Mouse (Mus musculus) liver (tissue): ENCODE measurements around the gene Atp2a1.
A peak's percentile ranks its signal among the peaks of the same experiment; 100 is the strongest.

Experiments
- DNase-seq: peaks from one replicate; pipeline ENCODE4 v3.0.0-alpha.2; 2020; ENCODE audit warnings: mixed read lengths

Atp2a1 gene

DNA sequence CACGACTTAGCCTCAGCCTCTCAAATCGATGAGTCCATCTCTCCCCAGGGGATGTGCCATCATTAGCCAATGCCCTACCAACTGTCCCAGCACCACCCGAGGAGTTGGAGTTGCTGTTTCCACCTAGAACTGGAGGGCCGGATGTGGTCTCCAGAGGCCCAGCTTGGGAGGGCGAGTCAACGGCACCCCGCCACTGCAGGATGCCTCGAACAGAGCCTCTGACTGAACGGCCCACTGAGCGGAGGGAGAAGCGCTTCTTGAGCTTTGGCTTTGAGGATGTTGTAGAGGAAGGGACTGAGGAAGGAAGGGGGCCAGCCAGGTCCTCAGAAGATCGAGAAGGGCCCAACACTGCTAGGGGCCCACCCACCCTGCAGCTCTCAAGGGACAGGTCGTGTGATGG lies 9.4 kb upstream of the Atp2a1 start:
- DNase-seq, result peak; percentile 39

DNA sequence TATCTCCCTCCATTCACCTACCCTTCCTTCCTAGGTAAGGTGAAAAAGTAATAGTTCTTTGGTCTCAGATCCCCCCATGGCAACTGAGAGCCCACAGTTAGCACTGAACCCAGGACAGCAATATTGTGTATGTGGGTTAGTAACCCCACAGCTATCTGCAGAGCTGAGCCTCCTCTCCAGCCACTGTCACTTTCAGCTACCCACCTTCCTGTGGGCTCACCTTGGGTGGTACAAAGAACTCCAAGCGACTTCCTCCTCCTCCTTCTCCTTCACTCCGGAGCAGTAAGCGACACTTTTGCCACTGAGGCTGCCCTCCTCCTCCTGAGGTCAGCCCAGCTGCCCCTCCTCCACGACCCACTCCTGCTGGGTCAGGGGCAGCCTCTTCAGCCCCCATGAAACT lies 8.9 kb upstream of the Atp2a1 start:
- no peak for DNase-seq

DNA sequence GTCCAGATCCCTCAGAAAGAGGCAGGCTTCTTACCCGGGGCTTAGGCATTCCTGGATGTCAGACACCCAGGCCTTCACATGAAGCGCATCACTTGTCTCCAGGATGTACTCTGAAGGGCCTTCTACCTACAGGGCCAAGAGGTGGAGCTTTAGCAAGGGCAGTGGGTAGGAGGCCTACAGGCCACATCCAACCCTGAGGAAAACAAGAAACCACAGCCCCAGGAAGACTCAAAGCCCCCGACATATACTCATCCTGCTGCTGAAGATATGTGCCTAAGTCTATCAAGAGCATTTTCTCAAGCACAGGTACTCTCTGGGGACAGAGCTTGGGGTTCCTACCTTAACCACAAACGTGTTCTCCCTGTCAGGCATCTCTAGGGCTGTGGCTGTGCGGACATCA lies 8.5 kb upstream of the Atp2a1 start:
- no peak for DNase-seq

DNA sequence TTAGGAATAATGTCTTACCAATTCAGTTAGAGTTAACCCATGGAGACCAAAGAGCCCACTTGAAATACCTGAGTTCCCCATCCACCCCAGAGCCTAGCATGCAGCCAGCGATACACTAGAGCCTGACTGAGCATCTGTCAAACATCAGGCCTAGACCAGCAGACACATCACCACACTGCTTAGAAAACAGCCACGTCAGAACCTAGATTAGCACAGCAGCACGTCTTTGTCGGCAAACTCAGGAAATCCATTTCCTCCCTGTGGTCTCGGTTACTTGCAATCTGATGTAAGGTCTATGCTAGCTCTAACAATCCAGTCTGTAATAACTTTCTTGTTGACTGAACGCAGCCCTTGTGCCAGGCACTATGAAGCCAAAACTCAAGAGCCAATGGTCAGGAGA lies 7.2 kb upstream of the Atp2a1 start:
- DNase-seq, result no peak

DNA sequence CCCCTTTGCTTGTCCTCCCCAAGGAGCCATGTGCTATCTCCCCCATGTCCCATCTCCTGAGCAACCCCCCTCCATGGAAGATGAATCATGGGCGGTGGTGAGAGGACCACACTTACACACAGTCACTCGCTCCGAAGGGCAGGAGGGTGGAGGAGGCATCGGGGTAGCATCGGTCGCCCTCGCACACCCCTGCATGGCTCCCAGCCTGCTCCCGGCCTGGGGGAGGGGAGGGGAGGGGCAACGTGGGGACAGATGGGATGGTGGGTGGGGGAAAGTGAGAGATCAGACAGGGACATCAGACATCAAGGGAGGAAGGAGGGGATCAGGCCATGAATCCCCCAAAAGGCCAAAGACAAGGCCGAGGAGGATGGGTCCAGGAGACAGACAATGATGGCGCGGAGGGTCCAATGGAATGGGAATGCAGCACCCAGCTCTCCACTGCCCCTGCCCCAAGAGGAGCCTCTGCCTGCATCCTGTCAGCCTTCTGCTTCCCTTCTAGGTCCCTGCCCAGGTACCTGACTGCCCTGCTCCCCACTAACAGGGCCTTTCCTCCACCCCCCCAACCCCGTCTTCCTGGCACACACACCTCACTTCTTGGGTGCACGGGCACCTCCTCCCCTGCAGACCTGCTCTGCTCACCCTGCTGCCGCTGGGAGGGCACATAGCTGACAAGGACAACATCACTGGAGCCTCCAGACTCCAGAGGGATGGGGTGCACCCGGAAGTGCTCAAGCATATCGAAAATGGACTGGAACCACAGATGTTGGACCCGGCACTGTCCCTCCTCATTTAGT lies 5.1 kb upstream of the Atp2a1 start:
- DNase-seq, result no peak

DNA sequence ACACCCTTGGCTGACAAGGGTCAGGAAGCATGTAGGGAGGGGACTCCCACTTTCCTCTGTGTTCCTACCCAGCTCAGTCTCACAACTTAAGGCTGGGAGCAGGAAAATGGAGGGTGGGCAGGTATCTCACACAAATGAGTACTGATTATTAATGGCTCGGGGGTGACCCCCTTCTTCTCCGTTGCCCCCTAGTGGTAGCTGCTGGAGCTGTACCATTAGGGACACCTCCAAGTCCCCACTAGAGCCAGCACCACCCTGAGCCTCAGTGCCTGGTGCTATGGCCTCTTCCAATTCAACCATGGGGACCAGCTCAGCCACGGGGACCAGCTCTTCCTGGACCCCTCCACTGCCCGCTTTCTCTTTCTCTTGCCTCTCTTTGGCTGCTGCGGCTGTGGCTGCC lies 4.4 kb upstream of the Atp2a1 start:
- peak; percentile 72 for DNase-seq

DNA sequence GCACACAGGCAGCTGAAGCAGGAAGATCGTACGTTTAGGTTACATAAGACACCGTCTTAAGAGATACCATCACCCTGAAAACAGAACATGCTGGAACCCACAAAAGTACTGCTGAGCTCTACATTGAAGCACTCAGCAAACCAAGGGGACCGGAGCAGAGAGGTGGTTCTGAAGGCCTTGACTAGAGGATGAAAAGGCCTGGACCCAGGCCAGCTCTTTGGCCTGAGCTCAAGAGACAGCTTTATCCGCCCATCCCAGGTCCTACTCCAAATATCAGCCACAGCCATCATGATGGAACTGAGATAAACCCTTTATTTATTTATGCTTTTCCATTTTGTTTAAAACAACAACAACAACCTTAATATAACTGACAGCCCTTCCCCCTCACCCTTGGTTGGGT lies 3.8 kb upstream of the Atp2a1 start:
- no peak for DNase-seq

DNA sequence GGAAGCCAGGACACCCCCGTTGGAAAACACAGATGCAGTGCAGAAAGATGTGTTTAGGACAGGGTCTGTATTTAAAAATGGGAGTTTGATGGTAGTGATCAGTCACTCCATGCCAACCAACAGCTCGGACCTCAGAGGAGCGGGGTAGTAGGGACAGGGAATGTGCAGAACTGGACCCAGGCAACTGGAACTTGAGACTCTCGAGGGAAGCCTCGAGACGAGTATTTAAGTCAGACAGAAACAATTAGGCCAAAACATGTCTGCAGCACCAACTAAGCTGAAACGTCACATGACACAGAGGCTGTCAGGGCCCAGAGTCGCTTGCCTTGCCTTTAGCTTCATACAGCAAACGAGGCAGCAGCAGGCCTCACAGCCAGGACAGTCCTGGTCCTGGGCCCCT lies 3.2 kb upstream of the Atp2a1 start:
- no peak for DNase-seq

DNA sequence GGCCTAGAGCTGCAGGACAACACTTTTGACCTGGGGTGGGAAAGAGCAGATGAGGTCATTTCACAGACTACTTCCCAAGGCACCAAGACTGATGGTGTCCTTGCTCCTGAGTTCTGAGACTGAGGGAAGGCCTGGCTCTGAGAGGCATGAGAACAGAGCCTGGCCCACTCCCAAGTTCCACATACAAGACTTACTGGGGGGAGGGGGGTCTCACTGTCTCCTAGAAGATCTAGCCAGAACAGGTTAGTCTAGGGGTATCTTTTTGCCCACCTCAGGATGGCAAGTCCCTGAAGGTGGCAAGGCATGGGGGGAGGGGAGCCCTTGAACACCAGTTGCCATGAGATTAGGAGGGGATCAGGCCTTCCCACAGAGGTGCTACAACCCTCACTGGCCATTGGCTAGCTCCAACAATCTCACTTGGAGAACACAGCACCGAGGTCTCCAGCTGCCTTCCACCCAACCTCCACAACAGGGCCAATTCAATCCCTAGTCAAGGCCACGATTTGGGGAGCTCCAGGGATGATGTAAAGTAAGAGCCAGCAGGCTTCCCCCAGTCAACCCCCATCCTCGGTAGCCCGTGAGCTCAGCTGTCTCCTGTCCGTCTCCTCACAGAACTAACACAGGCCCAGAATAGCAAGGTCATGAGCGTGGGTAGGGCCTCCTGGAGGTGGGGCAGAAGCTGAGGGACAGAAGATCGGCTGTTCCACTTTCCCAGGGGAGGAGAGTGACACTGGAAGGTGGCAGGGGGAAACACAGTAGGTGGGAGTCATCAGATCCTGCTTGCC lies 2.5 kb upstream of the Atp2a1 start:
- no peak for DNase-seq

DNA sequence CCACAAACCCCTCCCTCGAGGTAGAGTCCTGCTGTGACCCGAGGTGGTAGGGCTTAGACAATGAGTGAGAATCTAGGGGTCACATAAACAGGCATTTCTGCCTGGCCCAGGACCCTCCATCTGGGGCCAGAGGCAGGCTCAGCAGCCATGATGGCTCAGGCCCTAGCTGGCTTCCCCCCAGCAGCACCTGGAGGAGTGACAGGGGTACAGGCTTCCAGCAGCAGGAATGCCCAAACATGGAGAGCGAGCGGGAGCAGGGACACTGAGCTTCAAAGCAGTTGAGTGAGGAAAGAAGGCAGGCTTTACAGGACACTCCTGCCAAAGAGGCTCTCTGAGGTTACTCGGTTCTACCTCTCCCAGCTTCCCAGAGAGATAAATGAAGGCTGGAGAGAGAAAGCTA lies 1.9 kb upstream of the Atp2a1 start:
- no peak for DNase-seq

DNA sequence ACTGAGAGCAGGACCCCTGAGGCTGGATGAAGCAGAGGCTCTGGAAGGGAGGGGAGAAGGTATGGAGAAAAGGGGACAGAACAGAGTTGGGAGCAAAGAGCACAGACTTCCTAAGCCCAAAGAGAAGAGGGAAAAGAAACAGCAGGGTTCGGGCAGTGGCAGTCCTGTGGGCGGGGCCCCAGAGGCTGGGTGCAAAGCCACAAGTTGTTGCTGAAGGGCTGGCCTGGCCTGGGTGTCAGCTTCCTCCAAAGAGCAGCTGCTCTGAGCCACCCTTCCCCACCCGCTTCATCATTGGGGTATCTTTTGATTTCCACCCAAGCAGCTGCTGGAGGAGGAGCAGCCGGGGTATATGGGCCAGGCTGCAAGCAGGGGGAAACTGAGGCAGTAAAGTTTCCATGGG lies 1.2 kb upstream of the Atp2a1 start:
- peak; percentile 47 for DNase-seq

DNA sequence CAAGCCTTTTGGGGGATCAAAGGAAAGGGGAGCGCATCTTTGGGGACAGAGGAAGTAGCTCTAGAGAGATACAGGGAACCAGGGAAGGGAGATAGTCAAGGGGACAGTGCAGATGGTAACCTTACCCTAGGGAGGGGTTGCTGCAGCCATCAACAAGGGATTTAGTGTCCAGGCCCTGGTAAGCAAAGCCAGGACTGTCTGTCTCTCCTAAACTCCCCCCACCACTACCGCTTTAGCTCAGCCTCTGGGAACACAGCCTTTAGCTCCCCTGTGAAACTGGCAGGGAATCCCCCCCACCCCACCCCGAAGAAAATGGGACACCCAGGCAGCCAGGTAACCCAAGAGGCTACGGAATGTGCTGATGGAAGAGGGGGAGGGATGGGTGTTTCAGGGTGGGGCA lies 639 bp upstream of the Atp2a1 start:
- no peak for DNase-seq

DNA sequence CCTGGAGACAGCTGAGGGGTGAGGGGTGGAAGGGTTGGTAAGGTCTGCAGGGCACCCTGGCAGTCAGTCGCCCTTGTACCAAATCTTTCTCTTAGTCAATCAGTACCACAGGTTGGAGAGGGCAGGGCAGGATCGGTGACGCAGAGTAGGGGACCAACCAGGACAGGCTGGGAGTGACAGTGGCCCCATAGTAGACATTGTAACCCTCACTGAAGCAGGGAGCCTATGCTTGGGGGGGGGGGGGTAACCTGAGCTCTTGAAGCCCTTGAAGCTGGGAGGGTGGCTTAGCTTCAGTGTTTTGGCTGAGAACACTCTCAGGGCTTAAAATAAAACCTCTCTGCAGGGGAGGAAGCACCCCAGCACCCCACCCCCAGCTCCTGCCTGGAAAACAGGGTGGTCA lies 1.3 kb downstream of the Atp2a1 start:
- DNase-seq, result no peak

DNA sequence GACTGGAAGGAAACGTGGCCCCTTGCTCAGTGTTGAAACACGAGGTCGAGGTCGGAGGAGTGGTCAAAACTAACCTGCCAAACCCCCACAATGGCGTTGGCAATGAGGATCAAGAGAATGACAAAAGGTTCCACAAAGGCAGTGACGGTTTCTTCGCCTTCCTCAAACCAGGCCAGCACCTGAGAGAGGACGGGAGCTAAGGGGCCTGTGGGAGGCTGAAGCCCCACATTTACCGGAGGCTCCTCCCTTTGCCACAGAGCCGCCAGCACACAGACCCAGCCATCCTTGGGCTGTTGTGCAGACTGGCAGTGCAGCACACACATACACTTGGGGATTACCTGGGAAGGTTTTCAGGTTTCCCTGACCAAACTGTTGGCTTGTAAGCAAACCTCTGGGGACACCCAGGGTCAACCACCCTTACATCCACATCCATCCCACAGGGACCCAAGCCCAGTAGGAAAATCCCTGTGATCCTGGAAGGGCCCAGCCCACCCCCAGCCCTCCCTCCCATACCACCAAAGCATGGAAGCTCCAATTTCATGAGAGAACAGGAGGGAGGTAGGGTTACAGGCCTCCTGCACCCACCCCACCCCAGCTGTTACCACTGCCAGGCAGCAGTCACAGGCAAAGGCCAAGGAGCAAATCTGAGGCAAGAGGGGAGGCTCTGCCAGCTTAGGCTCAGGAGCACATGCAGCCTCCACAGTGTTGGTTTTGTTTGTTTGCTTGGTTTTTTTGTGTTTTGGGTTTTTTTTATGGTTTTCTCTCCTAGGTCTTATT lies 2.1 kb downstream of the Atp2a1 start:
- no peak for DNase-seq

DNA sequence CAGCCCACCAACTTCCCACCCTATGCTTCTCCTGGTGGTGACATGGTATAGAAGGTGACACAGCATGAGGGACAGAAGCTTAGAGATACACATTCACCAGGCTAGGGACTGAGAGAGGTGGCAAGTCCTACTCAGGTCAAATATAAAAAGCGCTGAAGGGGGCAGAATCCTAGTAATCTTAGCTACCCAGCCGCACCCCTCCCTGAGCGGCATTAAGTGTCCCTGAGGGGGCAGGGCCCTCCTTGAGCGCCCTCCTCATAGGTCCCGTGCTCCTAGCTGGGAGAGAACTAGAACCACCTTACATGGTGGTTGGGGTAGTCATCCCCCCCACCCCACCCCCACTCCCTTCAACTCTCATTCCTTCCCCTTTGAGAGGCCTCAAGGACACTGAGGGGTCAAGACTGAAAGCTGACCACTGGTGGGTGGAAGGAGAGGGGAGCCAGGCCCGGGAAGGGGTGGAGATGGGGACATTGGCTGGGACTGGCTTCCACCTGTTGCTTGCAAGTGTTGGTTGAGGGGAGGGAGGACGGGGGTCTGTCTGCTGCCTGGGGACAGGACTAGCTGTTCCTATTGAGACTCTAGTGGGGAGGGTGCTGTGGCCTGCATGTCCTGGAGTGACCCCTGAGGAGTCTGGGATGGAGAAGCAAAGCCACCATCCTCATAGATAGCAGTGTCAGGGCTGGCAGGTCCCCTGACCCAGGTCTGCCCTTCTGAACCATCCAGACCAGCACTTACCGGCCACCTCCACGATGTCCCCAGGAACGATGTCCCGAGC lies 3.9 kb downstream of the Atp2a1 start:
- DNase-seq, result no peak

DNA sequence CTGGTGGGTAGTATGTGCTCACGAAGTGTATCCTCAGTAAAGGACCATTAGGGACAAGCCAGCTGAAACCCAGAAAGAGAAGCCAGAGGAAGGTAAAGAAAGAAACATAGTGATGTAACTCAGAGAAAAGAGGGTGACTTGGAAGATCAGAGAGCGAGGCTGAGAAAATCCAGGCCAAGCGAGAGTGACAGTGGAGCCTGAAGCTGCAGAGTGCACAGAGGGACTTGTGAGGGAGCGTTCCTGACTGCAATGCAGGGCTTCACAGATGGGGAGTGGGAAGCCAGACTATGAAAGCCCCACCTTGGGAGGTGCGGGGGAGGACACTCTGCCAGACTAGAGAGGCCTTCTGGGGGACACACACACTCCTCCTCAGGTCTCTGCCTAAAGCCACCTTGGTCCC lies 4.7 kb downstream of the Atp2a1 start:
- DNase-seq, result no peak

DNA sequence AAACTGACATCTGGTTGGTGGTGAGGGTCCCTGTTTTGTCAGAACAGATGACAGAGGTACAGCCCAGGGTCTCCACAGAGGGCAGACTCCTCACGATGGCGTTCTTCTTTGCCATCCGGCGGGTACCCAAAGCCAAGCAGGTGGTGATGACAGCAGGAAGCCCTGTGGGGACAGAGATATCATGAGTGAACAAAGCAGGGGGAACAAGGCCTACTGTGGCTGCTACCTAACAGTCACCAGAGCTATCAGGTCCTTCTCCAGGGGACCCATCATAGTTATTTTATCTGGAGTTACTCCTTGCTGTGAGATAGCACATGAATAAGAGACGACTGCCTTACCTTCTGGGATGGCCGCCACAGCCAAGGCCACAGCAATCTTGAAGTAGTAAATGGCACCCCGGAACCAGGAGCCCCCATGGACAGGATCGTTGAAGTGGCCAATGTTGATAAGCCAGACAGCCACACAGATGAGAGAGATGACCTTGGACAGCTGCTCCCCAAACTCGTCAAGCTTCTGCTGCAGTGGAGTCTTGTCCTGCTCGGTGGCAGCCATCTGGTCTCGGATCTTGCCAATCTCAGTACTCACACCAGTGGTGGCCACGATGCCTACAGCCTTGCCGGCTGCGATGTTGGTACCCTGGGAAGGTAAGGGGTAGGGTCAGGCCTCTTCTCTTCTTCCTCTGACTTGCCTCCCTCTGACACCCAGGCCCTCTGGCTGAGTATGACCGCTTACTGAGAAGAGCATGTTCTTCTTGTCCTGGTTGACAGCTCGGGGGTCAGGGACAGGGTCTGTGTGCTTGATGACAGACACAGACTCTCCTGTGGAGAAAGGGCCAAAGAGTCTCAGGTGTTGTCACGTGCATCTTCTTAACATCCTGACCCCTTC lies 6.3 kb downstream of the Atp2a1 start:
- DNase-seq, result no peak

DNA sequence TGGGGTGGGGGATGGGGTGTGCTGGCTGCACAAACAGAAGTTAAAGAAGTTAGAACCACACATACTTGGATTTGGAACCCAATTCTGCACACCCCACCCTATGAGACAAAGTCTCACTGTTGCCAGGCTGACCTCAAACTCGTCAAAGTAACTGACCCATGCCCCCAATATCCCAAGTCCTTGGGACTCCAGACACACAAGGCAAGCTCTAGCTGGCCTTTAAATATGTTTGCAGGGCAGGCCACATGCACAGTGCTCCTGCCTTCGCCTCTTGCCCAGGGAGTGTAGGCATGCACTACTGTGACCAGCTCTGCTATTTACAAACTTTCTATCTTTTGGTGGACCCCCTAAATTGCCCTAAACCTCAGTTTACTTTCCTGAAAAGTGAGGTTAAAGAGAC lies 7.7 kb downstream of the Atp2a1 start:
- no peak for DNase-seq

DNA sequence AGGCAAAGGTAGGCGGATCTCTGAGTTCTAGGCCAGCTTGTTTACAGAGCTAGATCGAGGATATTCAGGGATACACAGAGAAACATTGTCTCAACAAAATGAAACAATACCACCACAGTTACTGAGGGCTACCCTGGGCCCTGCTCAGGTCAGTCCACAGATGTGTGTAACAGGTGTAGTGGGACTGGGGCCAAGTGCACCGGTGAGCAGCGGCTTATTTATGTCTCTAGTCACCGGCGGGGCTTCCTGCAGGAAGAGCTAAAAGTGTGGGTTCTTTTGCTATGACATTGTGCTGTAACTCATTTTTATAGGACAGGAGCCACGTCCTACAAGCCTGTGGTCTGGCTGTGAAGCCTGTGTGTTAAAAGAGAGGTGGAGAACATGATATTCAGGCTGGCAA lies 9.0 kb downstream of the Atp2a1 start:
- DNase-seq, result no peak

DNA sequence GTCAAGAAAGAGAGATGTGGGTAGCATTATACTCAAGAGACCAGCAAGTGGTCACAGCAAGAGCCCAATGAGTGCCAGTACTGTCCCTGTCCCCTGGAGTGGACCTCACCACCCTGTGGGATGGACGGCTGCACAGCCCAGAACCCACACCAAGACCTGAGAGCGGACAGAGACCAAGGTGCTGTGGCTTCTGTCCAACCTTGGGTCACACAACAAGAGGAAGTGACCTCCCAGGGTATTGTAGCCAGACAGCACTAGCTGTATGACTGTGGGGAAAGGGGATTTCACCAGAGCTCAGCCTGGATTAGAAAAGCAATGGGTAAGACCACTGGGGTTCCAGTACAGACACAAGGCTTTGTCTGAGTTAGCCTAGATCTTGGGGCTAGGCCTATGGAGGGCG lies 10.7 kb downstream of the Atp2a1 start:
- no peak for DNase-seq

DNA sequence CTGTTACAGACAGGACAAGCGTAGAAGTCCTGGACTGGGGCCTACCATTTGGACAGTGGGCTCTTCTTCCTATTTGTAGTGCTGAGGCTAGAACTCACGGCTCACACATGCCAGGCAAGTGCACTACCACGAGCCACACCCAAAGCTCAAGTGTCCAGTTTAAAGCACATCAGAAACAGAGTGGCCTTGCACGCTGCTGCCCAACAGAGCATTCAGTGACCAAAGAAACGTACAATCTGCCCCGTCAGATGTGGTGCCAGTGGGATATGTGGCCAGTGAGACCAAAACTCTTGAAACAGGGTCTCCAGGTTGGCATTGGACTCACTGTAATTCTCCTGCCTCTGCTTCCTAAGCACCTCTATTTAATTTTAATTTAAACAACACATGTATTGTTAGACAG lies 12.3 kb downstream of the Atp2a1 start:
- DNase-seq, result no peak

DNA sequence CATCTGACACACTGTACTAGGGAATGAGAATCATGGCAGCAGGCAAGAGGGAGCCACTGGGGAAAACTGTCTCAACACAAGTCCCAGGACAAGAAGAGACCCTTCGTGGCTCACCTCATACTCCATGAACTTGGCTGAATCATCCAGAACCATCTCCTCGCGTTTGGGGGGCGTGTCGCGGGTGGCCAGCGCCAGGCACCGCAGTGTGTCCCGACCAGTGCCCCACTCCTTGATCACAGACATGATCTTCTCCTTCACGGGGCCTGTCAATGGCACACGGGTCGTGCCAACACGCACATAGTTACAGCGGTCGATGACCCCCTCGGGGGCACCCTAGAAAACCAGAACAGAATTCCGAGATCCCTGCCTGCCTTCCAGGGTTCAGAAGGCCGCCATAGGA lies 12.9 kb downstream of the Atp2a1 start:
- DNase-seq, result no peak
